Mouse (Mus musculus): ENCODE data around the gene Ywhah. TPM values are rescaled to one million over a fixed set of nuclear protein-coding genes. Genes with fewer than 3 reads are reported as not detected.

The Ywhah gene
- polyA plus RNA-seq, 1 experiment from 2014 or later = 430 TPM

- H3K9ac ChIP-seq (ENCODE audit: low read depth, low read length) = no peak overlapping the region
- no peak overlapping the region for H3K27ac ChIP-seq (ENCODE audit: low read length)
- no peaks in the 10 kb centered on the region for H3K36me3 ChIP-seq (ENCODE audit: control insufficient read depth, insufficient read depth, low read length)
- H3K4me1 ChIP-seq (ENCODE audit: control insufficient read depth, insufficient read depth, low read length) = 0 out of 2 replicates have a peak, but pooled peaks cover 6% of the 10 kb centered on the region
- H3K4me3 ChIP-seq (ENCODE audit: low read length) = no peak overlapping the region
- 58% methylated on average over 2 of the region's 2 CpGs for WGBS
- no peak for ATAC-seq
- H3K9me3 ChIP-seq (ENCODE audit: control insufficient read depth, low read length) = no peaks in the 10 kb centered on the region
- H3K27me3 ChIP-seq (replicated peaks; ENCODE audit: control insufficient read depth, insufficient read depth, low read length) = no peaks in the 10 kb centered on the region
- no peak overlapping the region for H3K4me2 ChIP-seq (ENCODE audit: low read depth, low read length)
These were observed 9.3 kb upstream of the Ywhah start for GRCm38 (mm10) chr5:33009301-33009700.

- H3K27ac ChIP-seq (ENCODE audit: low read length) = no peak overlapping the region
- H3K4me2 ChIP-seq (ENCODE audit: low read depth, low read length) = no peak overlapping the region
These were observed 8.5 kb upstream of the Ywhah start for GRCm38 (mm10) chr5:33009818-33010812.

GRCm38 (mm10) chr5:33011132-33012106, 7.2 kb upstream of the Ywhah start:
- 0 out of 2 replicates have a peak, but pooled peaks cover 9% of the 10 kb centered on the region for H3K4me1 ChIP-seq (ENCODE audit: control insufficient read depth, insufficient read depth, low read length)
- no peak overlapping the region for H3K9ac ChIP-seq (ENCODE audit: low read depth, low read length)
- no peak overlapping the region for H3K4me3 ChIP-seq (ENCODE audit: low read length)
- H3K27me3 ChIP-seq (replicated peaks; ENCODE audit: control insufficient read depth, insufficient read depth, low read length) = no peaks in the 10 kb centered on the region
- WGBS = 37% methylated on average over 15 of the region's 15 CpGs
- no peaks in the 10 kb centered on the region for H3K9me3 ChIP-seq (ENCODE audit: control insufficient read depth, low read length)
- no peak overlapping the region for H3K27ac ChIP-seq (ENCODE audit: low read length)
- no peak for ATAC-seq
- H3K36me3 ChIP-seq (ENCODE audit: control insufficient read depth, insufficient read depth, low read length) = no peaks in the 10 kb centered on the region
- no peak overlapping the region for H3K4me2 ChIP-seq (ENCODE audit: low read depth, low read length)

More at GRCm38 (mm10) chr5:33009818-33010812, 8.5 kb upstream of the Ywhah start:
- ATAC-seq = no peak
- 71% methylated on average over 14 of the region's 14 CpGs for WGBS
- Histone ChIP-seq H3K9me3 (ENCODE audit: control insufficient read depth, low read length) (no peaks in the 10 kb centered on the region), H3K36me3 (ENCODE audit: control insufficient read depth, insufficient read depth, low read length) (no peaks in the 10 kb centered on the region), H3K27me3 (replicated peaks; ENCODE audit: control insufficient read depth, insufficient read depth, low read length) (no peaks in the 10 kb centered on the region), H3K4me1 (ENCODE audit: control insufficient read depth, insufficient read depth, low read length) (0 out of 2 replicates have a peak, but pooled peaks cover 6% of the 10 kb centered on the region), H3K9ac (ENCODE audit: low read depth, low read length) (no peak overlapping the region), H3K4me3 (ENCODE audit: low read length) (no peak overlapping the region)

- no peak overlapping the region for H3K4me3 ChIP-seq (ENCODE audit: low read length)
- H3K9ac ChIP-seq (ENCODE audit: low read depth, low read length) = no peak overlapping the region
- H3K9me3 ChIP-seq (ENCODE audit: control insufficient read depth, low read length) = no peaks in the 10 kb centered on the region
- ATAC-seq = no peak
- no peaks in the 10 kb centered on the region for H3K27me3 ChIP-seq (replicated peaks; ENCODE audit: control insufficient read depth, insufficient read depth, low read length)
- H3K27ac ChIP-seq (ENCODE audit: low read length) = no peak overlapping the region
- H3K36me3 ChIP-seq (ENCODE audit: control insufficient read depth, insufficient read depth, low read length) = no peaks in the 10 kb centered on the region
- peaks cover 15% of the 10 kb centered on the region for H3K4me1 ChIP-seq (ENCODE audit: control insufficient read depth, insufficient read depth, low read length)
- WGBS = 72% methylated on average over 1 of the region's 1 CpGs
- no peak overlapping the region for H3K4me2 ChIP-seq (ENCODE audit: low read depth, low read length)
These were observed 4.5 kb upstream of the Ywhah start for GRCm38 (mm10) chr5:33014096-33014495.

GRCm38 (mm10) chr5:33015579-33015978, 3.0 kb upstream of the Ywhah start:
- Histone ChIP-seq H3K9me3 (ENCODE audit: control insufficient read depth, low read length) (no peaks in the 10 kb centered on the region), H3K4me2 (ENCODE audit: low read depth, low read length) (no peak overlapping the region), H3K27me3 (replicated peaks; ENCODE audit: control insufficient read depth, insufficient read depth, low read length) (no peaks in the 10 kb centered on the region), H3K36me3 (ENCODE audit: control insufficient read depth, insufficient read depth, low read length) (no peaks in the 10 kb centered on the region), H3K27ac (ENCODE audit: low read length) (no peak overlapping the region), H3K9ac (ENCODE audit: low read depth, low read length) (no peak overlapping the region), H3K4me1 (ENCODE audit: control insufficient read depth, insufficient read depth, low read length) (peaks cover 22% of the 10 kb centered on the region), H3K4me3 (ENCODE audit: low read length) (no peak overlapping the region)
- 56% methylated on average over 5 of the region's 5 CpGs for WGBS
- ATAC-seq = no peak

GRCm38 (mm10) chr5:33018189-33018560, 441 bp upstream of the Ywhah start:
- peak; percentile 52 for ATAC-seq
- WGBS = 5% methylated on average over 15 of the region's 15 CpGs
- H3K9ac ChIP-seq (ENCODE audit: low read depth, low read length) = peak overlapping the region; percentile 92

GRCm38 (mm10) chr5:33019426-33019821, 808 bp downstream of the Ywhah start:
- ATAC-seq = no peak
- Histone ChIP-seq H3K9me3 (ENCODE audit: control insufficient read depth, low read length) (no peaks in the 10 kb centered on the region), H3K4me2 (ENCODE audit: low read depth, low read length) (peak overlapping the region; percentile 78), H3K4me1 (ENCODE audit: control insufficient read depth, insufficient read depth, low read length) (peaks cover 34% of the 10 kb centered on the region), H3K27me3 (replicated peaks; ENCODE audit: control insufficient read depth, insufficient read depth, low read length) (no peaks in the 10 kb centered on the region), H3K4me3 (ENCODE audit: low read length) (peak overlapping the region; percentile 73), H3K9ac (ENCODE audit: low read depth, low read length) (peak overlapping the region; percentile 97), H3K36me3 (ENCODE audit: control insufficient read depth, insufficient read depth, low read length) (no peaks in the 10 kb centered on the region), H3K27ac (ENCODE audit: low read length) (peak overlapping the region; percentile 99)
- under 1% methylated on average over 12 of the region's 12 CpGs for WGBS

More at GRCm38 (mm10) chr5:33018189-33018560, 441 bp upstream of the Ywhah start:
- H3K4me3 ChIP-seq (ENCODE audit: low read length) = peak overlapping the region; percentile 73
- peaks cover 23% of the 10 kb centered on the region for H3K4me1 ChIP-seq (ENCODE audit: control insufficient read depth, insufficient read depth, low read length)
- H3K27ac ChIP-seq (ENCODE audit: low read length) = peak overlapping the region; percentile 93
- no peaks in the 10 kb centered on the region for H3K9me3 ChIP-seq (ENCODE audit: control insufficient read depth, low read length)
- H3K27me3 ChIP-seq (replicated peaks; ENCODE audit: control insufficient read depth, insufficient read depth, low read length) = no peaks in the 10 kb centered on the region
- H3K4me2 ChIP-seq (ENCODE audit: low read depth, low read length) = peak overlapping the region; percentile 89
- H3K36me3 ChIP-seq (ENCODE audit: control insufficient read depth, insufficient read depth, low read length) = no peaks in the 10 kb centered on the region

GRCm38 (mm10) chr5:33021622-33022021, 3.0 kb downstream of the Ywhah start:
- H3K4me2 ChIP-seq (ENCODE audit: low read depth, low read length) = no peak overlapping the region
- peaks cover 31% of the 10 kb centered on the region for H3K4me1 ChIP-seq (ENCODE audit: control insufficient read depth, insufficient read depth, low read length)
- no peaks in the 10 kb centered on the region for H3K9me3 ChIP-seq (ENCODE audit: control insufficient read depth, low read length)
- H3K36me3 ChIP-seq (ENCODE audit: control insufficient read depth, insufficient read depth, low read length) = no peaks in the 10 kb centered on the region
- WGBS = 88% methylated on average over 2 of the region's 2 CpGs
- no peak overlapping the region for H3K27ac ChIP-seq (ENCODE audit: low read length)
- ATAC-seq = no peak
- H3K27me3 ChIP-seq (replicated peaks; ENCODE audit: control insufficient read depth, insufficient read depth, low read length) = no peaks in the 10 kb centered on the region
- no peak overlapping the region for H3K4me3 ChIP-seq (ENCODE audit: low read length)
- no peak overlapping the region for H3K9ac ChIP-seq (ENCODE audit: low read depth, low read length)

- H3K4me1 ChIP-seq (ENCODE audit: control insufficient read depth, insufficient read depth, low read length) = peaks cover 25% of the 10 kb centered on the region
- WGBS = 88% methylated on average over 4 of the region's 4 CpGs
- 0 out of 2 replicates have a peak overlapping the region, but pooled peaks have one; percentile 4 for H3K27ac ChIP-seq (ENCODE audit: low read length)
- no peak overlapping the region for H3K9ac ChIP-seq (ENCODE audit: low read depth, low read length)
- H3K9me3 ChIP-seq (ENCODE audit: control insufficient read depth, low read length) = no peaks in the 10 kb centered on the region
- H3K4me2 ChIP-seq (ENCODE audit: low read depth, low read length) = no peak overlapping the region
- no peak for ATAC-seq
- H3K4me3 ChIP-seq (ENCODE audit: low read length) = no peak overlapping the region
- H3K27me3 ChIP-seq (replicated peaks; ENCODE audit: control insufficient read depth, insufficient read depth, low read length) = no peaks in the 10 kb centered on the region
- H3K36me3 ChIP-seq (ENCODE audit: control insufficient read depth, insufficient read depth, low read length) = no peaks in the 10 kb centered on the region
These were observed 4.7 kb downstream of the Ywhah start for GRCm38 (mm10) chr5:33023337-33023736.
